Mouse (Mus musculus): ENCODE measurements around the gene Gm42688. TPM values are rescaled to one million over a fixed set of nuclear protein-coding genes. Genes with fewer than 3 reads are reported as not detected.
"Not testable (repeated sequence)": the region's sequence is repeated elsewhere in the genome, so short reads cannot be mapped to it uniquely, and the experiment has no call there.

Gene Gm42688
- total and polyA plus RNA-seq, 2 experiments: 1.8 to 2.5 TPM

- no peak for DNase-seq (ENCODE audit: extremely low read depth, low read depth, low spot score)
Measured at GRCm38 (mm10) chr6:83156259-83156684, 54.9 kb downstream of the Gm42688 start, which contains the start of the genes Wdr54 and 1700003E16Rik. Gene Wdr54 (minus strand): TSS chr6:83156397. Gene 1700003E16Rik (plus strand): TSS chr6:83156404.

GRCm38 (mm10) chr6:83159456-83159855 is 58.0 kb downstream of the Gm42688 start:
- H3K27me3 ChIP-seq (ENCODE audit: control insufficient read depth, insufficient read depth, low read length); H3K4me3 ChIP-seq (ENCODE audit: insufficient read depth, low read depth, low read length); H3K4me1 ChIP-seq (ENCODE audit: control insufficient read depth, insufficient read depth, low read length); H3K36me3 ChIP-seq (ENCODE audit: control insufficient read depth, insufficient read depth, low read length); H3K79me2 ChIP-seq (ENCODE audit: control insufficient read depth, insufficient read depth, low read length); H3K27ac ChIP-seq (replicated peaks; ENCODE audit: insufficient read depth, low read depth, low read length); H3K9ac ChIP-seq (ENCODE audit: low read depth, low read length): not testable (repeated sequence)
- WGBS: 32% methylated on average over 3 of the region's 3 CpGs
- peak; percentile 50 for DNase-seq (ENCODE audit: extremely low read depth, low read depth, low spot score)
- 0 out of 2 replicates have a peak, but pooled peaks have one; percentile 11 for TF ChIP-seq CTCF (IDR thresholded peaks at IDR 0.05; ENCODE audit: low read depth, low read length)

More at GRCm38 (mm10) chr6:83156259-83156684, 54.9 kb downstream of the Gm42688 start, which contains the start of the genes Wdr54 and 1700003E16Rik:
- Histone ChIP-seq H3K27me3 (ENCODE audit: control insufficient read depth, insufficient read depth, low read length) (no peaks in the 10 kb centered on the region), H3K79me2 (ENCODE audit: control insufficient read depth, insufficient read depth, low read length) (no peaks in the 10 kb centered on the region), H3K27ac (replicated peaks; ENCODE audit: insufficient read depth, low read depth, low read length) (no peak within 1 kb of the TSS), H3K9ac (ENCODE audit: low read depth, low read length) (peak within 1 kb of the TSS; percentile 56), H3K36me3 (ENCODE audit: control insufficient read depth, insufficient read depth, low read length) (no peaks in the 10 kb centered on the region), H3K4me1 (ENCODE audit: control insufficient read depth, insufficient read depth, low read length) (peaks cover 6% of the 10 kb centered on the region; the same call in 1 of the 2 replicates), H3K4me3 (ENCODE audit: insufficient read depth, low read depth, low read length) (peak within 1 kb of the TSS; percentile 65)
- TF ChIP-seq CTCF (IDR thresholded peaks at IDR 0.05; ENCODE audit: low read depth, low read length): no peak
- TF ChIP-seq POLR2A (IDR thresholded peaks at IDR 0.05; ENCODE audit: extremely low read depth, insufficient read depth, low read length): no peak
- 2% methylated on average over 32 of the region's 32 CpGs for WGBS

Other genes with a start within 250 kb of the Gm42688 start
- gene Sema4f, start 161.8 kb upstream of the Gm42688 start, total RNA-seq (2014; rRNA removed): not detected in 2 replicates
- gene Sema4f, start 161.8 kb upstream of the Gm42688 start, polyA plus RNA-seq (2012; rRNA removed): not detected in 2 replicates
- not detected in 2 replicates for gene M1ap, start 154.7 kb upstream of the Gm42688 start, total RNA-seq (2014; rRNA removed)
- 0.17 TPM in 1 of 2 replicates, not detected in the other for gene M1ap, start 154.7 kb upstream of the Gm42688 start, polyA plus RNA-seq (2012; rRNA removed)
- 1.2 and 2.2 TPM in 2 replicates for gene Dok1, start 68.1 kb upstream of the Gm42688 start, total RNA-seq (2014; rRNA removed)
- gene Dok1, start 68.1 kb upstream of the Gm42688 start, polyA plus RNA-seq (2012; rRNA removed): 1.3 and 1.4 TPM in 2 replicates
- 1.2 and 1.3 TPM in 2 replicates for gene Loxl3, start 67.4 kb upstream of the Gm42688 start, total RNA-seq (2014; rRNA removed)
- 0.85 and 1.1 TPM in 2 replicates for gene Loxl3, start 67.4 kb upstream of the Gm42688 start, polyA plus RNA-seq (2012; rRNA removed)
- gene Aup1, start 47.1 kb upstream of the Gm42688 start, total RNA-seq (2014; rRNA removed): 109 and 114 TPM in 2 replicates
- 593 and 598 TPM in 2 replicates for gene Aup1, start 47.1 kb upstream of the Gm42688 start, polyA plus RNA-seq (2012; rRNA removed)
- 14.0 and 17.5 TPM in 2 replicates for gene Htra2, start 46.3 kb upstream of the Gm42688 start, total RNA-seq (2014; rRNA removed)
- 23.3 and 24.1 TPM in 2 replicates for gene Htra2, start 46.3 kb upstream of the Gm42688 start, polyA plus RNA-seq (2012; rRNA removed)
- 7.4 and 7.5 TPM in 2 replicates for gene Dqx1, start 43.8 kb upstream of the Gm42688 start, total RNA-seq (2014; rRNA removed)
- gene Dqx1, start 43.8 kb upstream of the Gm42688 start, polyA plus RNA-seq (2012; rRNA removed): 8.1 and 9.6 TPM in 2 replicates
- gene Tlx2, start 31.3 kb upstream of the Gm42688 start, total RNA-seq (2014; rRNA removed): not detected in 2 replicates
- not detected in 2 replicates for gene Tlx2, start 31.3 kb upstream of the Gm42688 start, polyA plus RNA-seq (2012; rRNA removed)
- 4.1 and 6.1 TPM in 2 replicates for gene Pcgf1, start 23.7 kb upstream of the Gm42688 start, total RNA-seq (2014; rRNA removed)
- gene Pcgf1, start 23.7 kb upstream of the Gm42688 start, polyA plus RNA-seq (2012; rRNA removed): 7.7 and 10.8 TPM in 2 replicates
- gene Lbx2, start 15.2 kb upstream of the Gm42688 start, total RNA-seq (2014; rRNA removed): 0.65 and 0.81 TPM in 2 replicates
- 0.34 and 1.1 TPM in 2 replicates for gene Lbx2, start 15.2 kb upstream of the Gm42688 start, polyA plus RNA-seq (2012; rRNA removed)
- gene Ccdc142, start within 50 bp of the Gm42688 start, total RNA-seq (2014; rRNA removed): 3.0 and 3.4 TPM in 2 replicates
- 4.2 and 5.4 TPM in 2 replicates for gene Ccdc142, start within 50 bp of the Gm42688 start, polyA plus RNA-seq (2012; rRNA removed)
- gene Mrpl53, start 7.4 kb downstream of the Gm42688 start, total RNA-seq (2014; rRNA removed): 66.0 and 78.2 TPM in 2 replicates
- 73.8 and 80.0 TPM in 2 replicates for gene Mrpl53, start 7.4 kb downstream of the Gm42688 start, polyA plus RNA-seq (2012; rRNA removed)
- gene Mogs, start 13.9 kb downstream of the Gm42688 start, total RNA-seq (2014; rRNA removed): 28.2 and 38.7 TPM in 2 replicates
- 51.3 and 66.1 TPM in 2 replicates for gene Mogs, start 13.9 kb downstream of the Gm42688 start, polyA plus RNA-seq (2012; rRNA removed)
- 39.5 and 48.3 TPM in 2 replicates for gene Wbp1, start 19.9 kb downstream of the Gm42688 start, total RNA-seq (2014; rRNA removed)
- gene Wbp1, start 19.9 kb downstream of the Gm42688 start, polyA plus RNA-seq (2012; rRNA removed): 85.1 and 112 TPM in 2 replicates
- gene Ino80b, start 23.8 kb downstream of the Gm42688 start, total RNA-seq (2014; rRNA removed): 9.5 and 10.3 TPM in 2 replicates
- gene Ino80b, start 23.8 kb downstream of the Gm42688 start, polyA plus RNA-seq (2012; rRNA removed): 23.8 and 26.5 TPM in 2 replicates
- gene Rtkn, start 33.8 kb downstream of the Gm42688 start, total RNA-seq (2014; rRNA removed): 4.7 and 6.9 TPM in 2 replicates
- gene Rtkn, start 33.8 kb downstream of the Gm42688 start, polyA plus RNA-seq (2012; rRNA removed): 12.2 and 17.4 TPM in 2 replicates
- gene Wdr54, start 54.8 kb downstream of the Gm42688 start, total RNA-seq (2014; rRNA removed): 0.13 and 0.28 TPM in 2 replicates
- 1.7 and 2.4 TPM in 2 replicates for gene Wdr54, start 54.8 kb downstream of the Gm42688 start, polyA plus RNA-seq (2012; rRNA removed)
- gene 1700003E16Rik, start 54.8 kb downstream of the Gm42688 start, total RNA-seq (2014; rRNA removed): 0.09 and 0.13 TPM in 2 replicates
- 0.22 and 0.29 TPM in 2 replicates for gene 1700003E16Rik, start 54.8 kb downstream of the Gm42688 start, polyA plus RNA-seq (2012; rRNA removed)
- gene Dctn1, start 64.3 kb downstream of the Gm42688 start, total RNA-seq (2014; rRNA removed): 13.5 and 17.1 TPM in 2 replicates
- gene Dctn1, start 64.3 kb downstream of the Gm42688 start, polyA plus RNA-seq (2012; rRNA removed): 27.4 and 36.0 TPM in 2 replicates
- under 0.01 and 0.07 TPM in 2 replicates for gene Slc4a5, start 118.2 kb downstream of the Gm42688 start, total RNA-seq (2014; rRNA removed)
- gene Slc4a5, start 118.2 kb downstream of the Gm42688 start, polyA plus RNA-seq (2012; rRNA removed): 0.28 TPM in 1 of 2 replicates, not detected in the other
- 0.83 and 1.6 TPM in 2 replicates for gene Mthfd2, start 224.3 kb downstream of the Gm42688 start, total RNA-seq (2014; rRNA removed)
- 0.98 and 1.1 TPM in 2 replicates for gene Mthfd2, start 224.3 kb downstream of the Gm42688 start, polyA plus RNA-seq (2012; rRNA removed)
- 35.2 and 40.4 TPM in 2 replicates for gene Mob1a, start 224.4 kb downstream of the Gm42688 start, total RNA-seq (2014; rRNA removed)
- gene Mob1a, start 224.4 kb downstream of the Gm42688 start, polyA plus RNA-seq (2012; rRNA removed): 11.6 and 11.9 TPM in 2 replicates
- gene Bola3, start 247.5 kb downstream of the Gm42688 start, total RNA-seq (2014; rRNA removed): 26.4 and 47.1 TPM in 2 replicates
- gene Bola3, start 247.5 kb downstream of the Gm42688 start, polyA plus RNA-seq (2012; rRNA removed): 144 and 246 TPM in 2 replicates

All from liver, adult 2 months (tissue).